Mouse (Mus musculus) lung, postnatal 36 days (tissue): Measurements from ENCODE around the gene Tex33.

Source experiments
- DNase-seq: peaks from one replicate; pipeline ENCODE4 v3.0.0; 2022; ENCODE audit warnings: mixed read lengths

The Tex33 gene

DNA sequence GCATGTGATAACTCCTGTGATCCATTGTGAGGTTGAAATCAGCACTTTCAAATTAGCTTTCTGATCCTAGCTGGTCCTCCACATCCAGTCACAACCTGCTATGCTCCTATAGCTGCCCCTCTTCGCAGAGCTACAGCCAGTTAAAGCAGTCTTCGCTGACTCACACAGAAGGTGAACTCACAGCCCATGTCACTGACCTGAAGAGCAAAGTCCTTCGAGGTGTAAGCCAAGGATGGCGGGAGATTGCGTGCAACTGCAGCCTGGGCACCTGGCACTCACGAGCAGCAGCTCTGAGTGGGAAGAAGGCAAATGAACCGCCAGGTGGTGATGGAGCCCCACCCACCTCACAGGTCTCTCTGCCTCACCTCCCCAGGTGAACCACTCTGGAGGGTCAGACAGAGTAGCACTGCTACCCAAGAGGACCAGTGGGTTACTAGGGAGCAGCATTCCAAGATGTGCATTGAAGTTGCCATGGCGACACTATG is at the start of gene Tex33:
Tex33 (minus strand) TSS at position 435 of the 485 bp plus-strand sequence.
- DNase-seq = no peak

- no peak for DNase-seq
These were observed 48.1 kb upstream of the Tex33 start for GRCm38 (mm10) chr15:78443857-78444256.

DNA sequence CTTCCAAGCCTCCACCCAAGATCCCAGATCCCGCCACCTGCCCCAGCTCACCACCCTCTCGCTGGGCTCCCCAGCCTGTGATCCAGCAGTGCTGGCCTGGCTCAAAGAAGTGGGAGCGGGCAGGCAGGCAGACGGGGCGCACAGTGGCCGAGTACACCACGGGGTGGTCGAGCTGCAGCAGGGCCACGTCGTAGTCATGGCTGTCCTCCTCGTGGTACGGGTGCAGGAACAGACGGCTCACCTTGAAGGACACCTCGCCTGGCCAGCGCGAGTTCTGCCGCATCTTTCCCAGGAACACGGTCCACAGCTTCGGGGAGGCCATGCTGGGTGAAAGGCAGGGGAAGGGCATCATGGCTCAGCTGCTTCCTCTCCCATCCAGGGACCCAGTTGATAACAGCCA is 46.5 kb upstream of the Tex33 start:
- no peak for DNase-seq

GRCm38 (mm10) chr15:78438973-78439372 is 43.3 kb upstream of the Tex33 start:
- DNase-seq = no peak

GRCm38 (mm10) chr15:78438505-78438904 is 42.8 kb upstream of the Tex33 start:
- DNase-seq = no peak

DNA sequence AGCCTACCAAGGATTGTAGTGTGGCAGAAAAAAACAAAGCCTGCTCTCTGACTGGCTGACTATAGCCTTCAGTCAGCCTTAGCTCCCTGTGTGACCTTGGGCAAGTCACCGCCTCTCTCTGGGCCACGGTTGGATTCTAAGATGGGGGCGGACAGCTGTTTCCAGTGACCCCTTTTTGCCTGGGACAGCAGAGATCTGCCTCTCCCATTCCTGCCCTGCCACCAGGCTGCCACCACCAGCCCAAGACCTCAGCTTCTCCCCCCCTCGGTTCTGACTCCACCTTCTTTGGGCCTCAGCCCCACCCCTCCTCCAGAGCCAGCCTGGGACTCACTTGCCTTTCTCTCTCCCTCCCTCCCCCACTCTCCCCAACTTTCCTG is 42.3 kb upstream of the Tex33 start:
- no peak for DNase-seq

DNA sequence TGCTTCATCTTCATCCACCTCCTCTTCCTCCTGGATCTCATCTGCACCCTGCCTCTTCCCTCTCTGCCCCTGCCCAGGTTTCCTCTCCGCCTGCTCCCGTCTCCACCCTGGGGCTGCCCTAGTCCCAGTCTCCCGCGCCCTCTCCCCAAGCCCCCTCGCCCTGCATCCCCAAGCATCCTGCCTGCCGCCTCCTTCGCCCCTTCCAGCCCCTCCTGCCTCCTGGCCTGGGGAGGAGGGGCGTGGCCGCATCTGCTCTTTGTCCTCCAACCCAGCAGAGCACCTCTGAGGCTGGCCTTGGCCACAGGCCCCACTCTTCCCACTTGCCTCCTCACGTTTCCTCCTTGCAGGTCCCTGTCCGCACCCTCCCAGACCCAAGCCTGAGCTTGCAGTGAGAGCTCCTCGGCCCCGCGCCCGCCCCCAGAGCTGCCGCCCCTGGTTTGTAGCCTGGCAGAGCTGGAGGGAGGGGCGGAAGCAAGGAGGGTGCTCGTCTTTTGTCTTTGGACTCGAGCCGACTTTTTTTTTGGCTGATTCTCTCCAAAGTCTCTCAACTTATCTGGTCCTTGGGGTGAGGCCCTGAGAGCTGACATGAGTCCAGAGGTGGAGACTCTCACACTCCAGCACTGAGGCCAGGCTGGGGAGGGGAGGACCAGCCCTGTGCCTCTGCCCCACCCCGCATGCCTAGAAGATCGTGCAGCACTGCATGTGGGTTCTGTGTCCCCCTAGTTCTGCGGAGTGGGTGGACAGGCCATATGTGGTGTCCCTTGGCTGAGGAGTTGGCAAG is 41.7 kb upstream of the Tex33 start:
- DNase-seq = peak; percentile 39

DNA sequence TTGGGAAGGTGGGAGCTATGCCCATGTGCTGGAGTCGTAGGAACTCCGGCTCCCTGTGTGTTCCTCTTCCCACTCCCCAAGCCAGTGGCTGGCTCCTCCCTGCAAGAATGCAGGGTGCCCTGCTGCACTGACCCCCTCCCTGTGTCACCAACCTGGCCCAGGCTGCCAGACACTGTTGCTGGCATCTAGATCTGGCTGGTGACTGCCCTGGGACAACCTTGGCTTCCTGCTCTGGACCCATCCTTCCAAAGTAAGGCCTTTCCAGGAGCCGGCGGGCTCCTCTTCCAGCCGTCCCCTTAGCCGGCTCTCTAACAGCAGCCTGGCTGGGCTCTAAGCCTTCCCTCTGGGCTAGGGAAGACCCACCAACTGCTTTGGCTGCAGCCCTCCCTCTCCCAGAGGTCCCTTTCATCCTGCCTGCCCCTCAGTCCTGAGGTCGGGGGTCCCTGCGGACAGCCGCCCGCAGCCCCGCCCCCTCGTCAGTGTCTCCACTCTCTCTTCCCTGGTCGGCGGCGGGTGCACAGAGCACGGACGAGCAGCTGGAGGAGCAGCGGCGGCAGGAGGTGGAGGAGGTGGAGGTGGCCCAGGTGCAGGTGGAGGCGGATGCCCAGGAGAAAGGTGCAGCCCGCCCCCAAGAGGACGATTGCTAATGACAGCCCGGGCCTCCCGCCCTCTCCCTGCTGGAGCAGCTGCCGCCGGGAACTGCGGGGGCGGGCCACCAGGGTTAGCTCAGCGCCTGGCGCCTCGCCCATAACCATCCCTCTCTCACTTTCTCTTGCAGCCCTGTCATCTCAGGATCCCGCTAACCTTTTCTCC is 40.9 kb upstream of the Tex33 start:
- peak; percentile 87 for DNase-seq

DNA sequence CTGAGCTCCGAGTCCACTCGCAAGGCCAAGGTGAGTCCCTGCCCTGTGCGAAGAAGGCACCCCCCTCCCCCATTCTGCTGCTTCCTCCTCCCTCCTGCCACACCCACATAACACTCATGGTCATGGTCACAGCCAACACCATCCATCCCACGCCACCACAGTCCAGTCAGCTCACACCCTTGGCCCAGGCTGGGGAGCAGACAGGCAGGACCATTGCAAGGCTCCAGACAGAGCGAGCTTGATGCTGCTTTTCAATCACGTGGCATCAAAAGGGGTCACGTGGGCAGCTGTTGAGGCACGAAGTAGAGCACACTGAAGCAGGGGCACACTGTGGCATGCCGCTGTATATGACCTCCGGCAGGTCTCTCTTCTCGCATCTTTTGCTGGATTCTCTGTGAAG is 40.0 kb upstream of the Tex33 start:
- no peak for DNase-seq

GRCm38 (mm10) chr15:78434896-78435520 is 39.3 kb upstream of the Tex33 start:
- DNase-seq = peak; percentile 53

DNA sequence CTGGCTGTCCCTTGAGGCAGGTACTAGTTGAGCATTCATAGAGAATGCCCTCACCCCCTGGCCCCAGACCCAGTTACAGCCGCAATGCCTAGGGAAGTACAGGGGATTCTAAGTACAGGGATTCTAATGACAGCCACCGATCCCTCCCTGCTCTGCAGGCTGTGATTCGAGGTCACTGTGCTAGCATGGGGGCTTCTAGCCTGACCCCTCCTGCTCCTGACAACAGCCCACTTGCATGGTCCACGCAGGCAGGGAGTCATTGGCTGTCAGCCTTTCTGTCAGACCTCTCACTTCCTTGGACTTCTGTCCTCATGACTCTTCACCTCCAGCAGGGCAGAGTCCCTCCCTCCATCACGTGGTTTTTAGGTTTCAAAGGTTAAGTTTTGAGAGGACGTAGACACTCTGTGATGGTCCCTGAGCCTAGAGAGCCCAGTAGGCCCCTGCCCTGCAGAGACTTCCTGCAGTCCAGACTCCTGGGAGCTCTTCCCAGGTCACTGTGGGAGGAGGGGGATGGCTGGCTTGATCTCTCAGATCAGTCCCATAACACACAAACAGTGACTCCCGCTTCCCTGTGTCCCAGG is 35.9 kb upstream of the Tex33 start:
- no peak for DNase-seq

GRCm38 (mm10) chr15:78430874-78431273 is 35.2 kb upstream of the Tex33 start:
- DNase-seq = no peak

GRCm38 (mm10) chr15:78429871-78430622 is 34.3 kb upstream of the Tex33 start:
- DNase-seq = no peak

GRCm38 (mm10) chr15:78429139-78429459 is 33.4 kb upstream of the Tex33 start:
- no peak for DNase-seq

DNA sequence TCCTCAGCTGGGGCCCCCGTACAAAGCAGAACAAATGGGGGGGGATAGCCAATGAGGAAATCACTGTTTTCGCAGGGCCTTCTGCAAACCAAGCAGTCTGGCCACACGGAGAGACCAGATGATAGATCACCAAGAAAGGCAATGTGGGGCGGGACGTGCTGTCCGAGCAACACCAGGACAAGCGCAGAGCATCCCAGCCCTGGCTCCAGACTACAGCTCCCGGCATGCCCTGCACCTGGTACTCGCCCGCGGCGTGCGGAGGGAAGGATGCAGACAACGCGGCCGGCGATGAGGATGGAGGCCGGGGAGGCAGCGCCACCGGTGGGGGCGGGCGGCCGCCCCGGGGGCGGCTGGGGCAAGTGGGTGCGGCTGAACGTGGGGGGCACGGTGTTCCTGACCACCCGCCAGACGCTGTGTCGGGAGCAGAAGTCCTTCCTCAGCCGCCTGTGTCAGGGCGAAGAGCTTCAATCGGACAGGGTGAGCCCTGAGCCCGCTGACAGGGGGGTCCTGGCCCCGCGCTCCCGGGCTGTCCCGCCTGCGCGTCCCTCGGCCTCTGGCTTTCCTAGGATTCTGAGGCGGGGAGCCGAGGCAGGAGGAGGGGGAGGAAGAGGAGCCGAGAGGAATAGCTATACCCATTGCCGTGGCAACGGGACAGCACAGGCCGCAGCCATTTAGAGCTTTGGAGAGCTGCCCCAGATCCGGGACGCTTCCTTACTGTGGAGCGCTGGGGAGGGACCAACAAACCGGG is 32.9 kb upstream of the Tex33 start, which contains the start of gene Kctd17:
Kctd17 (plus strand) TSS at position 174 of the 748 bp plus-strand sequence.
- DNase-seq = peak; percentile 73

GRCm38 (mm10) chr15:78425230-78425629 is 29.5 kb upstream of the Tex33 start:
- DNase-seq = no peak

DNA sequence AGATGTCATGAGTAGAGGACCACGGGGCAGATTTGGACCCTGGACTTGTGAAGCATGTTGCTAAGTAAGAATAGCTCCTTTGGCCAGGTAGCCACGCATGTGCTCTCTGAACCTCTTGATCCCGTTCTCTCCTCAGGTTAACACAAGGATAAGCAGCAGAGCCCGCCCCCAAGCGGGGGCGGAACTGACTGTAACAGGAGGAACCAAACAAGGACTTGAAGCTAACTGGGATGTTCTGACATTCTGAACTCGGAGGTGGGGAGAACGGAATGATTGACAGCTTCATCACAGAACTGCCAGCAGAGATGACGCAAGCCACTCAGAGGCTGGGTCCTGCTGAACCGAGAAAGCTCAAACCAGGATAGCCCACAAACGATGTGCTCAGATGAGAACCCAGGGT is 28.8 kb upstream of the Tex33 start:
- peak; percentile 84 for DNase-seq

GRCm38 (mm10) chr15:78422046-78422956 is 26.6 kb upstream of the Tex33 start:
- DNase-seq = peak; percentile 88

GRCm38 (mm10) chr15:78420395-78420794 is 24.7 kb upstream of the Tex33 start:
- DNase-seq = no peak

GRCm38 (mm10) chr15:78416937-78417336 is 21.2 kb upstream of the Tex33 start:
- peak; percentile 81 for DNase-seq

DNA sequence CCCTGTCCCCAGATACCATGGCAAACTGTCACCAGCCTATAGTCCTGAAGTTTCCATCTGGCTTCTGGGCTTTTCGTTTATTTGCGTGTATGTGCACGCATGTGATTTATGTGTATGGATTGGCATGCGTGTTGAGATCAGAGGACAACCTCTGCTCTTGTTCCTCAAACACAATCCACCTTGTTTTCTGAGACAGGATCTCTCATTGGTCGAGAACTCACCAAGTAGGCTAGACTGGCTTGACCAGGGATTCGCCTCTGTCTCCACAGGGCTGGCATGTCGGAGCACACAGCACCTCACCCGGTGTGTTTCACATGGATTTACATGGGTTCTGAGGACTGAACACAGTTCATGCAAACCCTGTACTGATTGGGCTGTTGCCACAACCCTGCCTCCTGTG is 18.4 kb upstream of the Tex33 start:
- no peak for DNase-seq
